Mouse (Mus musculus) CD4-positive helper T cell, adult 2 months (primary cell): ENCODE data around the gene Cfl2.
A peak's percentile ranks its signal among the peaks of the same experiment; 100 is the strongest.

Source experiments
- DNase-seq: peaks from one replicate; pipeline ENCODE4 v3.0.0-alpha.2; 2012; ENCODE audit warnings: low read depth, missing footprints, low spot score

Gene Cfl2

DNA sequence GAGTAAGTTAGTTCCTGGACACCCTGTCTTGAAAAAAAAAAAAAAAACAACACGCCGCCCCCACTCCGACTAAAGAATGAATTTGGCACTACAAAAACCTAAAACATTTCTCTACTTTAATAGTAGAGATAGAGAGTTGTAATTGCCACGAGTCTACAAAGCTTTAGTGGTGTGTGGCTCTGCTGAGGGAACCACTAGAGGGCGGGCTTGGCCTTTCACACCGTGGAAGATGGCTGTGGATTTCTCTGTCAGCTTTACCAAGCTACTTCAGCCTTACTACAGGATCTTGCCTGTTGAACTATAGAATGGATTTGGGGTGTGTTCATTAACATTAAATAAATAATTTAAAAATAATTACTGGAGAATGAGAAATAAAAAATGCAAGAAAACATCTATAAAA is 32.1 kb downstream of the Cfl2 start:
- peak; percentile 78 for DNase-seq

DNA sequence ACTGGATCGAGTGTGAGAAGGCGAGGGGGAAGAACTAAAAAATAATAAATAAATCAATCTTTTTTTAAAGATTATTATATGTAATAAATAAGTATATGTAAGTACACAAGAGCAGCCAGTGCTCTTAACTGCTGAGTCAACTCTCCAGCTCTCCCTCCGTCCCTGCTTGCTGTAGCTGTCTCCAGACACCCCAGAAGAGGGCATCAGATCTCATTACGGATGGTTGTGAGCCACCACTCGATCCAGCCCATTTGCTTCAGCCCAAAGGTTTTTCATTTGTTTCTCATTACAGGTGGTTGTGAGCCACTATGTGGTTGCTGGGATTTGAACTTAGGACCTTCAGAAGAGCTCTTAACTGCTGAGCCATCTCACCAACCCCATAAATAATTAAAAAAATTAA is 32.8 kb downstream of the Cfl2 start:
- DNase-seq, result no peak

DNA sequence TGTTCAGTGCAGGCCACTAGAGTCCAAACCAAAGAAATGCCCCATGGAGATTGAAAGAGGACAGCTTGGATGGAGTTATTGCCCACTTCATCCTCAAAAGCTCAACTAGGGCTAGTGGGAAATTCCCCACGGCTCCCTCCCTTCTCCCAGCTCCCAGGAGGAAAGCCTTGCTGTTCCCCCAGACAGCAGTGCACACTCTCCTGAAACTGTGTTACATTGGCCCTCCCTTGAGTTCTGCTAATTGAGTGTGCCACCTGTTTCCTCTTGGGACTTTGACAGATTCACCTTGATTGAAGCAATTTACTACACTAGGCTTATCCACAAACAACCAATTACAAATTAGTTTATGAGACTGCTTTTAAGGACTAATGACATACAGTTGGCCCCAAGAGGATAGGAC is 34.6 kb downstream of the Cfl2 start:
- DNase-seq, result no peak

DNA sequence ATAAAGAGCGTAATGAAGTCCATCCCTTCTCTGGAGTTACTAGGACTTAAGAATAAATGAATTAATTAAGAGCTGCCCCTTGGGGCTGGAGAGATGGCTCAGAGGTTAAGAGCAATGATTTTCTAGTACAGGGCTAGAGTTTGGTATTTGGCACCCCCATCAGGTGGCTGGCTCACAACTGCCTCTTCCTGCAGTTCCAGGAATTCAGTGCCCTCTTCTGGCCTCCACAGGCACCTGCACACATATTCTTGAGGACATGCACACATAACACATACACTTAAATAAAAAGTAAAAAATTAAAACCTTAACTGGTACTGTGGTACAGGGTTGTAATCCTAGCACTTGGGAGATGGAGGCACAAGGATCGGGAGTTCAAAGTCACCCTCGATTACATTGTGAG is 37.5 kb downstream of the Cfl2 start:
- peak; percentile 24 for DNase-seq

DNA sequence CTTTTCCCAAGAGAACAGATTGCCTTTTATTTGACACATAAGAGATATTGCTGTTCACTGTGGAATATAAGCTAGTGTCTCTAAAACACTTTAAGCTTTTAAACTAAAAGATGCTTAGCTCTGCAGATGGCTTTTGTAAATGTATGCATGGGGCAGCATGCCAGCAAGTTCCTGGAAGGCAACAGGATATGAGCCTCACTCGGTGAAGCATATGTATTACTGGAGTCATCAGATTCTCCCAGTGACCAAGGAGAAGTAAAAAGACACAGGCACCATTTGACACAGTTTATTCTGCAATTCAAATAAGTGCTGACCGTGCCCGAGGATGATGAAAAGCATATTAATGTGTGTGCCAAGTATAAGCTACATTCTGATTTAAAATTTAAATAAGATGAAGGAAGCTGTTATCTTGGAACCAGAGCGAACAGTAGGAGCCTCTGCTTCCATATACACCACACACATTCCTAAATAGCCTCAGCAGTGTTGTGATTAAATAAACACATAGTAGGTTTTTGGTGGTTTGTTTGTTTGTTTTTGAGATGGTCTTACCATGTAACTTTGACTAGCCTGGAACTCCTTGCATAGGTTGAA is 39.7 kb downstream of the Cfl2 start:
- no peak for DNase-seq

DNA sequence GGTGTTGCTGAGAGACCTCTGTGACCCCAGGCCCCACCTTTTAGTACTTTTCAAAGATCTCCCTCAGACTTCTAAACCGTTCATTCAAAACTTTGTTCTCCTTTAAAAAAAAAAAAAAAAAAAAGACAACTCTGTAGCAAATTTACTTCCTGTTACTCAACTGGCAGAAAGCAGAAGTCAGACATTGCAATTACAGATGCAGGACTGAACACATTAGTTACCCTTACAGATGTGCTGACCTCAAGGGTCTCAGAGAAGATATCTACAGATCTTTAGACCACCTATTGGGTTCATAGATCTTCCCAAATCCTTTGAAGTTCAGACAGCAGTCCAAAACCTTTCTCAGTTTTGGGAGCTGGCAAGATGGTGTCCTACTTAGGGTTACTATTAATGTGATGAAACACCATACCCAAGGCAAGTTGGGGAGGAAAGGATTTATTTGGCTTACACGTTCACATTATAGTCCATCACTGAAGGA is 42.0 kb downstream of the Cfl2 start:
- DNase-seq, result no peak

DNA sequence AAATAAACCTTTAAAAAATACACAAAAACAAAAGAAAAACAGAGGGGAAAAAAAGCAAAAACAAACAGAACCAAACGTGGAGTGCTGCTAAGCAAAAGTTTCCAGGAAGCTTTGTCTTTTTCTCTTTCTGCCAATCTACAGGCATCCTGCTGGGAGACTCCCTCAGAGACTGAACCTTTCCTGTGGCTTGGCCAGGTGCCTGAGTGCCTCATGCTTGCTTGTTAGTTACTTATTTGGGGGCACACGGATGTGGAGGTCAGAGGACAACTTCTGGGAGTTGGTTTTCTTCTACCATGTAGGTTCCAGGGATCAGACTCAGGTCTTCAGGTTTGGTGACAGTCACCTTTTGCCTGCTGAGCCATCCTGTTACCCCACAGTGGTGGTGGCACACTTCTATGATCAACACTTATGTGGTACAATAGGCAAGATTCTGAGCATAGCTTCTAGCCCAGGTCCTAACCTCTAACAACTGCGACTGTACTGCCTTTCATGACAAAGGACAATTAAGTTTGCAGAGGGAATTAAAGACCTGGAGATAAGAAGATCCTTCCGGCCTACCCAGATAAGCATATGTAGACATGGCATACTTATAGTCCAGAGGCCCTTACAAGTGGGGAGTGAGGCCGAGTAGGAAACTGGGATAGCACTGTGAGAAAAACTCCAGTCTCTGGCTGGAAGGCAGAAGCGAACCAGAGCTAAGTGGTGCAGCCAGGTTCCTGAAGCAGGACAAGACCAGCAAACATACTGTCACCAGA is 43.3 kb downstream of the Cfl2 start:
- DNase-seq, result no peak

DNA sequence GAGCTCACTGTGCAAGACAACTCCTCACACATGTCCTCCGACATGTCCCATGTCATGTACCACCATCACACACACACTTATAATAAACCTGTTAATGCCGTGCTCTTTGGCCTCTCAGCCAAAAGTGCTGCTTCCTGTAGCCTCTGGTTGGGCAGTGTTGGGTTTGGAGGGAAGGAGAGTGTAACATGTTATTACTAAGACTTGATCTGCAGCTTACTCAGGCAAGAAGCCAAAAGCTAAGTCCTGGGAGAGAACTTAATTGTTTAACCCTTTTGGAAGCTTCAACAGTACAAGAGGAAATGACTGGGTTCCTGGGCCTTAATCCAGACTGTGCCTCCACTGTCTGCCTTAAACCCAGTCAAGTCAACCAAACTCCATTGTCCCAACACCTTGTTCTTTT is 52.5 kb downstream of the Cfl2 start:
- DNase-seq, result no peak
